Mouse (Mus musculus): ENCODE data around the gene Serpine2.

Serpine2 gene

DNA sequence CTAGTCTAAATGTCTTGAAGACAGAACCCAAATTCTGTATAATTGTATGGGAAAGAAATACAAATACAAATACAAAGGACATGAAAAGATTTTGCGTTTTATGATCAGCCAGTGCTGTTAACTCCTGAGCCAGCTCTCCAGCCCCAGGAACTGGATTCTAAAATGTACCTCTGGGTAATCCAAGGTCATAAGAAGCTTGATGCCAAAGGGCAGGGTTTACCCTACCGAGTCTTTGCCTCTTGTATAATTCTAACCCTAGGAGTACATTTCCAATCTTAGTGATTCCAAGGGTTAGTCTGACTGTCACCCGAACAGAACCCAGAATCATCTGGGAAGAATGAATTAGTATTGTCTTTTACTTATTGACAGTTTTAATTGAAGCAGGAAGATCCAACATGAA, 45.5 kb downstream of the Serpine2 start:
- DNase-seq (ENCODE audit: low spot score in 2 of 2): no peak

DNA sequence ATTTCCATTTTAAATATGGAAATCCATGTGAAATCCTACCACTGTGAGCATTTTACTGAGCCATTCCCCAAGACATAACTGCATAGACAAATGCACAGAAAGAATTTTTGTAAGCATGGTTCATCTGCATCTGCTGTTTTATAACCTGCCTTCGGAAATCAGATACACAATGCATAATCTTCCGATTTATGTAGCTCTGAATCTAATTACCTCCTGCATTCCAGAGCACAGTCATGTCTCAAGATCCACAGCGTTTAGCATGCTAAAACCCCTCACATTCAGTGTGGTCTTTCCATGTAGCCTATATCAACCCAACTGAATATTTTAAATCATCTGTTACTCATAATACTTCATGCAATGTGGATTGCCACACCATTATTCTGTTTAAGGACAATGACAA, 51.5 kb downstream of the Serpine2 start:
- DNase-seq (ENCODE audit: low spot score in 2 of 2): no peak

DNA sequence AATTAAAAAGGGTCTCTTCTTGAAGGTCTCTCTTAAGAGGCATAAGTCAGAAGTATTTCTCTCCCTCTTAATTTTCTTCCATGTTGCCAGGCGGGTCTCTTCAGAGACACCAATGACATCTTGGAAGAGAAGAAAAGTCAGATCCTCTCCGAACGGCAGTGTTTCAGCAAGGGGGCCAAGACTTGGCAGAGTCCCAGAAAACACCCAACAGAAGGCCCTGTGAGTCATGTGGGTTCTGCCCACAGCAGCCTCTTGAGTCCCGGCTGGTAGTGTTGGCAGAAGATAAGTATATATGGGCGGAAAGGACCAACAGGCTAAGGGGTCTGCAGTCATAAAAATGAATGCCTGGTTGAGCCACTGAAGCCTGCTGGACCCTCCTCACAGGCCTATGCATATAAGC, 54.1 kb downstream of the Serpine2 start:
- no peak for DNase-seq (ENCODE audit: low spot score in 2 of 2)

DNA sequence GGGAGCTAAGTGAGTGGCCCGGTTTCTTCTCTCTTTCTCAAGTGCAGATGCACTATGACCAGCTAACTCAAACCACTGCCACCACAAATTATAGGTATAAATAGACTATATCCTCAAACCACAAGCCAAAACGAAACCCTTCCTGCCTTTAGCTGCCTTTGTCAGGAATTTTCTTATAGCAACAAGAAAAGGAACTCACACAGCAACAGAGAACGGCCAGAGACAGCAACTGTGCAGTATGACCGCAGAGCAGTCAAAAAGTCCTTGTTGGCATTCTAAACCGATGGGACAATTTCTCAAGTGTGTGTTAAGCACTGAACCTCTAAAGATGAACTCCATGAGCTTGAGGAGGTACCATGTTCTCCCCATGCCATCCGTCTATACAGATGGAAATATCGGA, 57.4 kb downstream of the Serpine2 start:
- no peak for DNase-seq (ENCODE audit: low spot score in 2 of 2)

DNA sequence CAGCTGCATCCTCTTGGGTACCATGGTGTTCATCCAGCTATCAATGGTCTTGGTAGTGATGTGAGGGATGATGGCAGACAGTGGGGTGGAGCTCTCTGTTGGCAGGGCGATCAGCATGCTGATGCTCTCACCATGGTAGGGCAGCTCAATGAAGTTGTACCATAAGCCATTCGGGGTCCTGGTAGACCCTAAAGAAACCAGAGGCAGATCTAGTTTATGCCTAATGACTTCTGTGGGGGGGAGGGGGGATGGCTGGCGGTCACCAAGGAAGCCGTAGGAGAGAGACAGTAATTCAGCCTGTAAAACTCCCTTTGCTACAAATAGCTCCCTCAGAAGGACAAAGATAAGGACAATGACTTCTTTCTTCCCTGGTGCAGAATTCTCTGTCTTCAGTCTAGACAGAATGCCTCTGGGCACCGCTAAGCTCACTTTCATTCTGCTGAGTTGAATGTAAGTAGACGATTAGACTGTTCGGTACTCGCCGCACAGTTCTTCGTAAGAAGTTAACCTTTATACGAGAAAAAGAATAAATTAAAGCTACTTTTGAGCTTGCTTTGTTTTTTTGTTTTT, 58.0 kb downstream of the Serpine2 start:
- no peak for DNase-seq (ENCODE audit: low spot score in 2 of 2)

DNA sequence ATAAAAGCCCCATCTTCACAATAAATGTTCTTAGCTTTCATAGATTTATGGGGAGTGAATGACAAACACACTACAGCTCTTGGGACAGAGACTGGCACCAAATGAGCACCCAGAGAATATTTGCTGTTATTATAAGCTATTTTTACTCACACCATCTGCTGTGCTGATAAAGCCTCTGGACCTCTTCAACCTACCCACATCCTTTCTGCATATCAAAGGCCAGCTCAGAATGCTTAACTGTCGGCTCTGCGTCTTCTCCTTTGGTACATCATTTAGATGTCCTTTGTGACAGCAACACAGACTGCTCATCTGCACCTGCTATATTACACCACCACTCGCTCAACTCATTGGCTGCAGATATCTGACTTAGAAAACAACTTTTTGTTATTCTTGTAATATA, 63.9 kb downstream of the Serpine2 start:
- no peak for DNase-seq (ENCODE audit: low spot score in 2 of 2)

DNA sequence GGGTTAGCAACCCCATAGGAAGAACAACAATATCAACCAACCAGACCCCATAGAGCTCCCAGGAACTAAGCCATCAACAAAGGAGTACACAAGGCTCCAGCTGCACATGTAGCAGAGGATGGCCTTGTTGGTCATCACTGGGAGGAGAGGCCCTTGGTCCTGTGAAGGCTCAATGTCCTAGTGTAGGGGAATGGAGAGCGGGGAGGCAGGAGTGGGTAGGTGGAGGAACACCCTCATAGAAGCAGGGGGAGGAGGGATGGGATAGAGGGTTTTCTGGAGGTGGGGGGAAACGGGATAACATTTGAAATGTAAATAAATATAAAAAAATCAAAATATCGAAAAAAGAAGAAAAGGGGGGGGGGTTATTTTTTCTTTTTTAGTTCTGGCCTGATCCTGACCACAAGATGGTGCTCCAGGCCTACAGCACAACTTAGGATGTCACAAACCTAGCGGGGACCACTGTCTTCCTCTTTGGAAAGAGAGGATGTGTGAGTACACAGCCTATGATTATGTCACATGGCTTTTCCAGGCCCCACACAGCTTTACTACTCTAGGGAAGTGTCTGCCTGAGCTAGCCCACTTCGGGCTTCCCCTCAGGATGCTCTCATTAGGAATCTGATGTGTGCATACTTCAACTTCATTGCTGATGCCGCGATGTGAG, 74.6 kb downstream of the Serpine2 start:
- peak in 1 of 2 experiments; percentile 7 for DNase-seq (ENCODE audit: low spot score in 2 of 2)

DNA sequence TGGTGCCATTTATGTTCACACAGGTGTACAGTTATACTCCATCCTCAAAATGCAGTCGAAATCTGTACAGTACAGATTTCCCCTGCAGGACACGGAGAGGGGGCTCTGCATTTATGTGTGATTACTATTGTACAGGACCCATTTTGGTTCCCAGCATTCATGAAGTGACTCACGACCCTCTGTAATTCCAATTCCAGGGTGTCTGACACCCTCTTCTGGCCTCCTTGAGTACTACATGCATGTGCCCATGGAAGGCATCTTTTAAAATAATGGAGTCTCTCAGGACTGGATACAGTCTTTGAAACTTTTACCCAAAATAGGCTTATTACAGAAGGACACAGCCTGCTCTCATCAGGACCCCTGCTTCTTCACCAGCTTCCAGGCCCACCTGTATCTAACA, 78.5 kb downstream of the Serpine2 start:
- no peak for DNase-seq (ENCODE audit: low spot score in 2 of 2)

DNA sequence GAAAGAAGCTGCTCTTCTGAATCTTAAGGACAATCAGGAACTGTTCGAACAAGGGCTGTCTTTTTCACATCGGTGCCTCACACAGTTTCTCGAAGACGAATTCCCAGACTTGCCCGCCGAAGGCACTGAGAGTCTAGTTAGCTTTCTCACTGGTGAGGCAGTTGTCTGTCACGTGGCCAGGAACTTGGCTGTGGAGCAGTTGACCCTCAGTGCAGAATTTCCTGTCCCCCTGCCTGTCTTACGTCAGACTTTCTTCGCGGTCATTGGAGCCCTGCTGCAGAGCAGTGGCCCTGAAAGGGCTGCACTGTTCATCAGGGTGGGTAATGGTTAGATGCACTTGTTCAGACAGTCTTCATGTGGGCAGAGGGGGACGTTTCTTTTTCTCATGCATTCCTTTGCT, 83.0 kb downstream of the Serpine2 start:
- DNase-seq (ENCODE audit: low spot score in 2 of 2): no peak

DNA sequence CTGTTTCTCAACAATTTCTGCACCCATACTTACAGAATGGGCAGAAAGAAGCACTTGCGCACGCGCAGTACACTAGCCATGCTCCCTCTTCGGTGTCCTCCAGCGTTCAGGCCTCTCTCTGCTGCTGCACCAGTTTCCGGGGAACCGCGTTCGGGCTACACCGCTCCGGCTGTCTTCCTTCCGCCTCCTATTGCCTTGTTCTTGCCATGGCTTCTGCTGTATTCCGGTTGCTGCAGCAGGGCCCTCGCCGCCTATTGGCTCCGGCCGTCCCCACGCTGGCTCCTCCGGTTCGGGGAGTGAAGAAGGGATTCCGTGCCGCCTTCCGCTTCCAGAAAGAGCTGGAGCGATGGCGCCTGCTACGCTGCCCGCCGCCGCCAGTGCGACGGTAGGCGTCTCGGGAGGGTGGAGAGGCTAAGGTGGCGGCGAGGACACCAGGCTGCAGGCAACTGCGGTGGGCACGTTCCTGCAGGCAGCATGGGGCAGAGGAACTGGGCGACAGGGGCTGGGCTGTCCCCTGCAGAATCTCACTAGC, 85.0 kb downstream of the Serpine2 start, which contains the start of the genes Mrpl44 and Wdfy1:
Gene Mrpl44 (plus strand): TSS at position 92 of the 532 bp plus-strand sequence.
Gene Wdfy1 (minus strand): TSS at position 217 of the 532 bp plus-strand sequence.
- peak; percentile 99 for DNase-seq (ENCODE audit: low spot score in 2 of 2)

DNA sequence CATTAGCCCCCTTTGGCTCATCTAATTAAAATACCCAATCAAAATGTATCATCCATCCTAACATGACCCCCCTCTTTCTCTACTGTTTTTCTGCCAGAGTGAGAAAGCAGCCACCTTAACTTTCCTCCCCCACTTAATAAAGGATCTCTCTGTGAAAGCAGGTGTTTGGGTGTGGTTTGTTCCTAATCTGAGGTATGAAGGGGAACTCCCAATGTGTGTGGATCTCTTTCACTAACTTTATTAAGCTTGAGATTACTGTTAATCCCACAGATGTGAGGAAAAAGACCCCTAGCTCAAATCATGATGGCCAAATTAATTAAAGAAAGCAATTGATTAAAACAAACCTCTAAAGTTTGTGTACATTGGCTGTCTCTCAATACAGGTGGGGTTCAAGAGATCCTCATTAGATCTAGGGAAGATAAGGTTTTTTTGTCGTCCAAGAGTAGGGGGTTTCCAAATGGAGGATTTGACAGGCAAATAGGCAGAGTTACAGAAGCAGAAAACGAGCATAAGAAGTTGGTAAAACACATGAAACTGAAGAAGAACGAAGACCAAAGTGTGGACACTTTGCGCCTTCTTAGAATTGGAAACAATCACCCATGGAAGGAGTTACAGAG, 86.7 kb downstream of the Serpine2 start:
- no peak for DNase-seq (ENCODE audit: low spot score in 2 of 2)

DNA sequence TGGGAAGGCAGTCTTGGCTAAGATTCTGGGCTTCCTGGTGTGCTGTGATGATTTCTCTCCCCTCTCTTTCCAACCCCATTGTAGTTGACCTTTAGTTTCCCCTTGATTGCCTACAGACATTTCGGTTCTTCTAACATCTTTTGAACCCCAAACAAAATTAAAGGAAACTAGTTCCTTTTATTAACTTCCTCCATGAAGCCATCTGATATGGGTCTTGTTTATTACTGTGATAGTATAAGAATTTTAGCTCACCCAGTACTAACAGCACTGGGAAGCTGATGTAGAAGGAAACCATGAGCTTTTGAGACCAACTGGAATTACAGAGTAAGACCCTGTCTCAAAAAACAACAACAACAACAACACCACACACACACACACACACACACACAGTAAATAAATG, 92.7 kb downstream of the Serpine2 start:
- no peak for DNase-seq (ENCODE audit: low spot score in 2 of 2)

DNA sequence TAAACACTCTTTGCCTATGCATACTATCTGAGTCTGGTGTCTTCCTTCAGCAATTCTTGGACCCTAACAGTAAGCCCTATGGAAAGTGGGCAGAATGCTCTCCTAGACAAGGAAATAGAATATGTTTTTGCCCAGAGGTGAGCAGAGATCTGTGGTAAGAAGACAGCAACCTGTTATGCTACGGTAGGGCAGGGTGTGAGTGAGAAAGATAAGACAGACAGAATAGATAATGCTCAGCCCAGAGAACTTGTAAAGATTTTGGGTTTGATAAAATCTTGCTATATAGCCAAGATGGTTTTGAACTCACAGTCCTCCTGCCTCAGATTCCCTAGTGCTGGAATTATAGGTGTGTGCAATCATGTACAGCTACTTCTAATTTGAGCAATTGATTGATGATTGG, 96.5 kb downstream of the Serpine2 start:
- DNase-seq (ENCODE audit: low spot score in 2 of 2): no peak

DNA sequence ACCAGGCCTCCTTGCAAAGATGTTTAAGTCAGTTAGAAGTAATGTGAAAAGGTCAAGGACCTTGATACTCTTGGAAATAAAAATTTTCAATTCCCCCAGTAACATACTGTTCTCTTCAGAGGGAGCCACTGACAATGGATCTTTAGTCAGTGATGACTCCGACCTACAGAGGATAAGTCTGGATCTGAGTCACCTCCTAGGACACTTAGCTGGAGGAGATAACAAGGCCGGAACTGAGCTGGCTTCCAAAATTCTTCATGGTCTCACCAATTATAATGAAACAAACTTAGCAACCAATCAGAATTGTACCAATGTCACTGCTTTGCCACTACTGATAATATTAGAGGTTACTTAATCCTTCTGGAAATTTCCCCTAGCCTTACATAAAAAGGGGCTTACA, 96.9 kb downstream of the Serpine2 start:
- DNase-seq (ENCODE audit: low spot score in 2 of 2): no peak

DNA sequence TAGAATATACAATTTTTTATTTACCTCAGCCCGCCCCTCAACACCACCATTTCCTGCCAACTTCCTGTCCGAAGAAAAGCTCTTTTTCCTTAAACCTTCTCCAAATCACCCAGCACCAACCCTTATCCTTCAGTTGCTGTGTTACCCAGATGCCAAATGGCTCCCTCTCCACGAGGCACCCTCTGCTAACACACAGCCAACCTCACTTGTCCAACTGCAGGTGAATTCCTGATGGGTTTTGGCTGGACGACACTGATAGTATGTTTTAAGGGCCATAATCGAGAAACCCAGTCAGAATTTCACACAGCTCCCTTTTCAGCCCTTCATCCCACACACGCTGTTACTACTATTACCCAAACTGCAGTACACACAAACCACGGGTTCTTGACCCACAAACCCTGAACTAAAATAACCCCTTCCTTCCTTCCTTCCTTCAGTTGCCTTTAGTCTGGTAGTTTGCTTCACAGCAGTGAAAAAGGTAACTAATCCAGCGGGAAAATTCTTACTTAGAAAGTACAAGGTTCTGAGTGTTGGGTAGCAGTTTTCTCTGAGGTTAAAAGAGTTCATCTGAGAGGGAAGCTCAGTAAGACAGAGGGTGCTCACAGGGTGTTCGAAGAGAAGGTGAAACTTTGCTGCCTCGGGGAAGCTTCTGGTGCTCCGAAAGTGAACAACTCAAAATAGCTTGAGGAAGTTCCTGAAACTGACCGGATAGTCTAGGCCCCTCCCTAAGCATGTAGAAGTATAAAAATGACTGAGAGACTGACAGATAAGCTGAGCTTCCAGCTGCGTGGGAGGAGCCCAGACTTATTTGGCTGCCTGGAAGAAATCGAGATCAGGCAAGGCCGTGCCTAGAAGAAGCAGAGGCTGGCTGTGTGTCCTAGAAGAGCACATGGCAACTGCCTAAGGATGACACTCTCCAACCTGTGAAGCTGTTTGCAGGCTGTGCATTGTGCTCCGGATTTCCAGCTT, 98.4 kb downstream of the Serpine2 start:
- DNase-seq (ENCODE audit: low spot score in 2 of 2): no peak

DNA sequence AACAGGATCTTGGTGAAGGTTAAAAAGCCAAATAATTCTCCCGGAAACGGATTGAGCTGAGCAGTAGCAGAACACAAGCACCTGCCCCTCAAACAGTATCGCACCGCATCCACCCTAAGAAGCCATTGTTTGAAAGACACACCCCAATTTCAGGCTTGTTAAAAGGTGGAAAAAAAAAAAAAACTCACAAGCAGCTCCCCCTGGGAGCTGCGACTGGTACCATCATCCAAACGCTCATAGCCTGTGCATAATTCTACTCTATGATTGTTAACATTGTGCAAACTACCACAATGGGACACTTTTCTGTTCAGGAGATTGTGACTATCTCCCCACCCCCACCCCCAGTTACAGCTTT, 99.1 kb downstream of the Serpine2 start:
- no peak for DNase-seq (ENCODE audit: low spot score in 2 of 2)

DNA sequence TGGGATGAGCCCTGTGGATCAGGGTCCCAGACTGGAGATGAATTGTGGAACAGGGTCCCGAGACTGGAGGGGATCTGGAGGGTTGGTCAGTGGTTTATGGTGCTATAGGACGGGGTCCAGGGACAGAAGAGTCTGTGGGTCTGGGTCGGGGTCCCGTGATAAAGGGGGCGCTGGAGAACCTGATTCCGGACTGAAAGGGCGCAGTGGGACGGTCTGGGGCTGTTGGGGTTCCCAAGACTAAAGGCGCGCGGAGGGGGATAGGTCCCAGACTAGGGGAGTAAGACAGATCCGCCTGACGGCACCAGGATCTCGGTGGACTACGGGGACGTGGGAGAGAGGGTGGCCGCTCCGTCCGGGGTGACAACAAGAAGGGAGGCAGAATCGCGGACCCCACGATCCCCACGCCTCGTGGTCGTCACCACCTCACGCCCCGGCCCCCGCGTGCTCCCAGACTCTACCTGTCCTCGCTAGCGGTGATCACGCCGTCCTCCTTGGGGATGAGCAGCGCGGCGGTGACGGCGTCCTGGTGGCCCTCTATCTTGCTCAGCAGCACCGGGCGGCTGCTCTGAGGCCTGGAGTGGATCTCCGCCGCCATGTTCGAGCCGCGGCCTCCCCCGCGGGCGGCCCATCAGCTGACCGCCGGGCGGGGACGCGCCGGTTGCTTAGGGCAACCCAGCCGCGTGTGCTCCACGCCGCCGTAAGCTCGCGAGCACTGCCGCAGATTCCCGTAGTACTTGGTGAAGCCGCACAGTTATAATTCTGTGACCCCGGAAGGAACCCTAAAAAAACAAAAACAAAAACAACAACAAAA, 99.7 kb downstream of the Serpine2 start:
- DNase-seq (ENCODE audit: low spot score in 2 of 2): peak; percentile 75 to 81

DNA sequence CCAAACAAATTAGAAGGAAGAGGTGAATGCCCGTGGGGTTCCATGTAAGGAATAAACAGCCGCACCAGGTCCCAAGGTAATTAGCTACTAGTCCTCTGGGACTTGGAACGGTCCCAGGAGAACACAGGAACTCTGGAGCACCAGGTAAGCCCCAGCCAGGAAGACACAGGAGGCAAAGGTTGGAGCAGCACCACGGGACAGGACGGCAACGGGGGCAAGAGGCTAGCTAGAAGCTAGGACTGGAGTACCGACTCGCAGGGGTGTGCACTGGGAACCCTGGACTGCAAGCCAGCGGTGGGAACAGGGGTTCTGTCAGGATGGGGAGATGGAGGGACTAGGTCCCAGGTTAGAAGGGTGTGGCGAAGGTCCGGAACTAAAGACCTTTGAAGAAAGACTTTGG, 100.3 kb downstream of the Serpine2 start:
- DNase-seq (ENCODE audit: low spot score in 2 of 2): no peak

DNA sequence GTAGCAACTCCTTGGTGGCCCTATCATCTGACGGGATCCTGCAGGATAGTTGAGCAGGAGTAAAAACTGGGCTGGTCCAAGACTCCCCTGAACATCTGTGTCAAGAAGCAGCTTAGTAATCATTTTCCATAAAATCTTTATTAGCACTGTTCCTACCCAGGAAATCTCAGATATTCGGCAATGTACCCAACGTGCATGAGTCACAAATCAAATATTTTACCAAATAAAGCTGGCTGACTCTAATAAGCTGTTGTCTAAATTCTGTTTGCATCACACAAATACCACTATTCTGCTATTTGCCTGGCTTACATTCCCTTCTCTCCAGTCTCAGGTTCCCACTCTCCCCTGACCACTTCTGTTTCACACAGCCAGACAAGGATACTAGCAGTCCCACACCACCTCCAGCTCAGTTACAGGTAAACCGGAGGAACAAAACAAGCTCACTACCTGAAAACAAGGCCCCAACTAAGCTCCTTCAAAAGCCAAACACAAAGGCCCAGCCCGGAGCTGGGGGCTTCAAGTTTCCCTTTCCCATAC, 101.5 kb downstream of the Serpine2 start:
- DNase-seq (ENCODE audit: low spot score in 2 of 2): no peak

DNA sequence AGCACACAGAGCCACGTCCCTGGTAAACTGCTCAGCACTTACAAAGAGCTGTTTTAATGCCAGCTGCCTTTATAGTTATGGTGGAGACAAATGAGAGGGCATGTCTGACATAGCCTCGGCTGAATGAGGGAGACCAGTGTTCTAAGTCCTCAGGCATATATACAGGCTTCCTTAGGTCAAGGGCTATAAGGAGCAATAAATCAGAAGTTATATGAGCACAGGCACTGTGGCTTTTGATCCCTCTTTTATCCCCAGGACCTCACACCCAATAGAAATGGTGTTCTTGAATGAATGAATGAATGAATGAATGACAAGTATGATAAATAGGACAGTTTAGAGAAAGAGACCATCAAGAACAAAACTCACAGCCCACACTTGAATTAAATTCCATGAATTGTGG, 102.0 kb downstream of the Serpine2 start:
- no peak for DNase-seq (ENCODE audit: low spot score in 2 of 2)

DNA sequence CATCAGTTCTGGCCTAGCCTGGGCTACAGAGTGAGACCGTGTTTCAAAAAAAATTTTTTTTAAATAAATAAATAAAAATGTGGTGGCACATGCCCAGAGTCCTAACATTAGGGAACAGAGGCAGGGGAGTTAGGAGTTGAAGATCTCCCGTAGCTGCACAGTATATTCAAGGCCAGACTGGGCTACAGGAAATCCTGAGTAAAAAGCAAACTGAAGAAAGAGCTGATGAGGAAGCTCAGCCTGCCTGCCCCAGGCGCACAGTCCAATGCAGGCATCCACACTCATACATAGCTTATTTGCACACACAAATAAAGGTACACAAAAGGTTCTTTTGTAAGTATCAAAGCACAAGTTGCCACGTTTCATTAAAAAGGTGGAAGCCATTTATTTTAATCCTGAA, 103.4 kb downstream of the Serpine2 start:
- DNase-seq (ENCODE audit: low spot score in 2 of 2): no peak

All from urinary bladder, postnatal 36 days (tissue).